Mouse (Mus musculus): ENCODE data around the gene Gm20547.

GRCm38 (mm10) chr17:34807176-34807575 is 74.7 kb downstream of the Gm20547 start:
- TF ChIP-seq CTCF (IDR thresholded peaks at IDR 0.05; ENCODE audit: insufficient read depth, low read length) (no peak), POLR2A (IDR thresholded peaks at IDR 0.05; ENCODE audit: borderline replicate concordance, extremely low read depth, low read depth, low read length) (no peak)

All from lung, adult 2 months (tissue).